Mouse (Mus musculus) kidney, embryonic 16.5 days (tissue): Measurements from ENCODE around the gene Tgfa. TPM values are rescaled to one million over a fixed set of nuclear protein-coding genes. Genes with fewer than 3 reads are reported as not detected.

Experiments used
- ATAC-seq: fragments of 200-750 bp; cut with Nextera tagmentation; 2 replicates; pipeline ENCODE4 v1.8.0; 2017; ENCODE audit warnings: moderate TSS enrichment; ENCODE audit not compliant: low FRiP score, low TSS enrichment
- H3K27ac ChIP-seq: fragments of 300-500 bp; sonication (generic); 2 replicates; pipeline ENCODE4 v1.5.1; 2014; ENCODE audit warnings: low read length
- H3K27me3 ChIP-seq: fragments of 300-500 bp; sonication (generic); 2 replicates; pipeline ENCODE4 v1.6.1; 2014; ENCODE audit warnings: low read length, control low read depth, mixed read lengths; ENCODE audit not compliant: insufficient read depth
- H3K36me3 ChIP-seq: fragments of 300-500 bp; sonication (generic); 2 replicates; pipeline ENCODE4 v1.6.1; 2014; ENCODE audit warnings: low read length, control low read depth, mixed read lengths; ENCODE audit not compliant: insufficient read depth
- H3K4me1 ChIP-seq: fragments of 300-500 bp; sonication (generic); 2 replicates; pipeline ENCODE4 v1.6.1; 2014; ENCODE audit warnings: low read length, control low read depth, mixed read lengths; ENCODE audit not compliant: insufficient read depth
- H3K4me2 ChIP-seq: fragments of 300-500 bp; sonication (generic); replicated peaks from 2 replicates; pipeline ENCODE4 v1.6.1; 2014; ENCODE audit warnings: low read depth, low read length
- H3K4me3 ChIP-seq: fragments of 300-500 bp; sonication (generic); 2 replicates; pipeline ENCODE4 v1.5.1; 2014; ENCODE audit warnings: mild to moderate bottlenecking, low read length
- H3K9ac ChIP-seq: fragments of 300-500 bp; sonication (generic); replicated peaks from 2 replicates; pipeline ENCODE4 v1.6.1; 2014; ENCODE audit warnings: low read length
- H3K9me3 ChIP-seq: fragments of 300-500 bp; sonication (generic); 2 replicates; pipeline ENCODE4 v1.6.1; 2016; ENCODE audit warnings: low read length, control low read depth
- WGBS: fragments of 180-500 bp; shearing (Covaris S2); extraction: QIAGEN DNeasy Blood & Tissue Kit; methylation state at CpG from one replicate; pipeline ENCODE4 v1.1.7; 2014; 5-methylcytosine and 5-hydroxymethylcytosine counted together
- polyA plus RNA-seq: library from polyadenylated mRNA; unstranded; fragments of >200 nt; fragmentation: Nextera tagmentation; extraction: Ambion mirVana; gene quantifications from 2 replicates; pipeline ENCODE4 v1.2.1, GENCODE M21; 2015

Tgfa gene
- polyA plus RNA-seq: 7.7 and 9.1 TPM in 2 replicates

DNA sequence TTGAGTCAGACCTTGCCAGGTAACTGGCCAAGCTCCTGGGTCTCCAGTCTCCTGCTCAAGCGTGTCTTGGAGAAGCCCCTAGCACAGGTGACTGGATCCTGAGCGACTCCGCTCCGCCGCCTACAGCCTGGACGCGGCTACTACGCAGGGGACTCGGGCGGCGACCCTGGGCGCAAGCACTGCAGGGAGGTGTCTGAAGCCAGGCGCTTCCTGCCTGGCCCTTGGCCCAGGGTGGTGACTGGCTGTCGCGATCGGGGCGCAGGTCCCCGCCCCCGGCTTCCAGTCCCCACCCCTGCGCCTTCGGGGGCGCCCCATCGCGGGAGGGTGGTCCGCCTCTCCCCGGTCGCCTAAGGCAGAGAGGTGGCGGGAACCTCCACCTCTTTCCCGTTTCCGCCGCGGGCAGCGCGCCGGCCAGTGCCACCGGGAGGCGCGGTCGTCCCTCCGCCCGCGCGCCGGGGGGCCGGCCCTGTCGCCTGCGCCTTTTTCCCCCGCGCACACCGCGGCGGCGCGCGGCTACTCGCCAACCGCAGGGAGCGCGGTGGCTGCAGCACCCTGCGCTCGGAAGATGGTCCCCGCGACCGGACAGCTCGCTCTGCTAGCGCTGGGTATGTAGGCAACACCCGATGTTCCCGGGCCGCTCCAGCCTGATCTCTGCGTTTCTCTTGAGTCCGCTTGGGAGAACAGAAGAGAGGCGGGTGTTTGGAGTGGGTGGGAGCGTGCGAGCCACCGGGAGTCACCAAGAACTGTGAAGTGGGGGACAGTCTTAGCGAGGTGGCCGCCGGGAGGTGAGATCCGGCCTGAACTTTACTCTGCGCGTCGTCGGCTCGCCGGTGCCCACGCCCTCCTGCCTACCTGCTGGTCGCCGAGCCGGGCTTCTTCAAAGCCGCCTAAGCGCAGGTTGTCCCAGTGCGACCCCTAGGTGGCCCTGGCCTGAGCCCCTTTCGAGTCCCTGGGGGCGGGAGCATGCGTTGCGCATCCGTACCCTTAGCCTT lies at the start of gene Tgfa:
Gene Tgfa (plus strand): TSS at position 283 of the 992 bp plus-strand sequence.
- Histone ChIP-seq H3K4me1 (peaks cover 24% of the 10 kb centered on the region), H3K9ac (peak within 1 kb of the TSS; percentile 71), H3K27me3 (no peaks in the 10 kb centered on the region; the same call in 1 of the 2 replicates)

DNA sequence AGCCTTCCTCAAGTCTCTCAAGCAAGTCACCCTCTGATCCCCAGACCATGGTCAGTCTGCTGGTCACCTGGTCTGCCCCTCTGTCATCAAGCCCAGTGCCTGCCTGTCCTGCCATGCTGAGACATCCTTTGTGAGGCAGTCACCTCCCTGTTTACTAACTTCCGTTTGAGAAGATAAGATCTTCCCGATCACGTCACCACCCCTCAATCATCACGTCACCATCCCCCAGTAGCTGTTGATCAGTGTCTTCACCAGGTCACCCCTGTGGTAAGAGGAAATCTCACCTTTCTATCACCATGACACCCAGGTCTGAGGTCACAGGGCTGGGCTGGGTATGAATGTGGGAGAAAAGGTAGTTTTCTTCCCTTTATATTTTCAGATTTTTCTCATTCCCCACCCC lies 46.5 kb upstream of the Tgfa start:
- H3K9me3 ChIP-seq: peaks cover 3% of the 10 kb centered on the region; the same call in 1 of the 2 replicates
- ATAC-seq: no peak
- no peak overlapping the region for H3K9ac ChIP-seq
- H3K27ac ChIP-seq: no peak overlapping the region
- H3K36me3 ChIP-seq: no peaks in the 10 kb centered on the region
- H3K4me3 ChIP-seq: no peak overlapping the region
- no peaks in the 10 kb centered on the region for H3K27me3 ChIP-seq
- H3K4me1 ChIP-seq: no peaks in the 10 kb centered on the region
- H3K4me2 ChIP-seq: no peak overlapping the region
- 39% methylated on average over 4 of the region's 4 CpGs for WGBS

More for the DNA sequence above, at the start of gene Tgfa:
- WGBS: under 1% methylated on average over 96 of the region's 97 CpGs
- H3K36me3 ChIP-seq: no peaks in the 10 kb centered on the region
- H3K27ac ChIP-seq: peak within 1 kb of the TSS; percentile 70
- H3K4me2 ChIP-seq: peak within 1 kb of the TSS; percentile 87
- peak within 1 kb of the TSS; percentile 63 for H3K4me3 ChIP-seq
- ATAC-seq: peak; percentile 92
- H3K9me3 ChIP-seq: no peaks in the 10 kb centered on the region

- no peaks in the 10 kb centered on the region for H3K36me3 ChIP-seq
- peaks cover 3% of the 10 kb centered on the region; the same call in 1 of the 2 replicates for H3K9me3 ChIP-seq
- no peaks in the 10 kb centered on the region for H3K27me3 ChIP-seq
- H3K4me1 ChIP-seq: no peaks in the 10 kb centered on the region
- no peak overlapping the region for H3K4me3 ChIP-seq
- H3K4me2 ChIP-seq: no peak overlapping the region
- no peak overlapping the region for H3K9ac ChIP-seq
- H3K27ac ChIP-seq: no peak overlapping the region
- no peak for ATAC-seq
- 51% methylated on average over 4 of the region's 4 CpGs for WGBS
Measured at GRCm38 (mm10) chr6:86149001-86149400, 46.0 kb upstream of the Tgfa start.

- 89% methylated on average over 7 of the region's 7 CpGs for WGBS
- H3K4me2 ChIP-seq: no peak overlapping the region
- no peak overlapping the region for H3K4me3 ChIP-seq
- no peak overlapping the region for H3K27ac ChIP-seq
- ATAC-seq: no peak
- no peak overlapping the region for H3K9ac ChIP-seq
- H3K4me1 ChIP-seq: peaks cover 6% of the 10 kb centered on the region
- no peaks in the 10 kb centered on the region for H3K27me3 ChIP-seq
- H3K9me3 ChIP-seq: no peaks in the 10 kb centered on the region
- H3K36me3 ChIP-seq: no peaks in the 10 kb centered on the region
Measured at GRCm38 (mm10) chr6:86152676-86153075, 42.3 kb upstream of the Tgfa start.

- Histone ChIP-seq H3K36me3 (no peaks in the 10 kb centered on the region), H3K4me2 (no peak overlapping the region), H3K27ac (no peak overlapping the region), H3K4me3 (no peak overlapping the region), H3K27me3 (no peaks in the 10 kb centered on the region), H3K9ac (no peak overlapping the region), H3K4me1 (peaks cover 6% of the 10 kb centered on the region), H3K9me3 (no peaks in the 10 kb centered on the region)
- no peak for ATAC-seq
- WGBS: 76% methylated on average over 8 of the region's 8 CpGs
Measured at GRCm38 (mm10) chr6:86153436-86153990, 41.5 kb upstream of the Tgfa start.

DNA sequence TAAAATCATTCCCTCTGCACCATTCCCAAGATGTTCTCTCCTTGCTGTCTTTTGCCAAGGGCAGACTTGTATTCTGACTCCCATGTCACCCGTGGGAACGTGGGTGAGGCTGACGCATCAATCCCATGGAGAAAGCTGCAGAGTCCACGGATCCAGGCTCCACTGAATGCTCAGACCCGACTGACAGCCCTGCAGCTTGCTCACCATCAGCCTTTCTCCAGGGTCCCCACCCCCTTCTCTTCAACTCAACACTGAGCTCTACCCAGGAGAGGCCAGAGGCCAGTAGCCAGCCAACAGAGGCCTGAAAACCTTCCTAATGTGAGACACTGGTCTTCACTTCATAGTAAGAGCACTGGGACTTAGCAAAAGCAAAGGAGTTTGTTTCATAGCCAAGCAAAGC lies 41.0 kb upstream of the Tgfa start:
- Histone ChIP-seq H3K4me3 (no peak overlapping the region), H3K27ac (no peak overlapping the region), H3K4me1 (peaks cover 6% of the 10 kb centered on the region), H3K4me2 (no peak overlapping the region), H3K27me3 (no peaks in the 10 kb centered on the region), H3K9ac (no peak overlapping the region), H3K9me3 (no peaks in the 10 kb centered on the region), H3K36me3 (no peaks in the 10 kb centered on the region)
- ATAC-seq: no peak
- 83% methylated on average over 5 of the region's 5 CpGs for WGBS

DNA sequence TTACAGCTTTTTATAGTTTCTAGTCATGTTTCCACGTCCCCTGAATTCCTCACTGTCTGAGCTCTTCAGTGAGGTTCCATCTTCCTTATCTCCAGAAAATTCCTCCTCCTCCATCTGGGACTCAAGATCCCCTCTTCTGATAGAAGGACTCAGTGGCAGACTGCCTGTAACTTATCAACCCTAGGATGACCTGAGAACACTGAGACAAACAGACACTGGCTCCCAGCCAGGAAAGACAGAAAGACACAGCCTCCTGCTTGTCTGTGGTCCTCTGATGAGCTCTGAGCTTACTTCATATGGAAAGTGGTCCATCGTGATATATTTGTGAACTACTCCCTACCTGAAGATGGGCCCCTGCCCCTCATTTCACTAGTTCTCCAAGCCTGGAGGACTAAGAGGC lies 40.5 kb upstream of the Tgfa start:
- Histone ChIP-seq H3K9ac (no peak overlapping the region), H3K4me3 (no peak overlapping the region), H3K27me3 (no peaks in the 10 kb centered on the region), H3K9me3 (no peaks in the 10 kb centered on the region), H3K36me3 (no peaks in the 10 kb centered on the region), H3K4me1 (peaks cover 6% of the 10 kb centered on the region), H3K4me2 (no peak overlapping the region), H3K27ac (no peak overlapping the region)
- WGBS: 78% methylated on average over 2 of the region's 2 CpGs
- ATAC-seq: no peak

GRCm38 (mm10) chr6:86157253-86158234 lies 37.5 kb upstream of the Tgfa start:
- ATAC-seq: peak; percentile 51; the same call in 1 of the 2 replicates
- H3K9ac ChIP-seq: no peak overlapping the region
- H3K4me3 ChIP-seq: no peak overlapping the region
- no peaks in the 10 kb centered on the region for H3K36me3 ChIP-seq
- H3K27ac ChIP-seq: no peak overlapping the region
- no peaks in the 10 kb centered on the region for H3K9me3 ChIP-seq
- peaks cover 6% of the 10 kb centered on the region for H3K4me1 ChIP-seq
- H3K27me3 ChIP-seq: no peaks in the 10 kb centered on the region
- H3K4me2 ChIP-seq: no peak overlapping the region
- 58% methylated on average over 17 of the region's 17 CpGs for WGBS

- Histone ChIP-seq H3K4me2 (no peak overlapping the region), H3K4me3 (no peak overlapping the region), H3K9me3 (no peaks in the 10 kb centered on the region), H3K36me3 (no peaks in the 10 kb centered on the region), H3K27me3 (no peaks in the 10 kb centered on the region), H3K9ac (no peak overlapping the region), H3K4me1 (peaks cover 6% of the 10 kb centered on the region), H3K27ac (no peak overlapping the region)
- no peak for ATAC-seq
- 42% methylated on average over 3 of the region's 3 CpGs for WGBS
Measured at GRCm38 (mm10) chr6:86160878-86161277, 34.1 kb upstream of the Tgfa start.
